Mouse (Mus musculus) adrenal gland, adult 18-20 months (tissue): ENCODE data around the gene Arid1a. TPM values are rescaled to one million over a fixed set of nuclear protein-coding genes. Genes with fewer than 3 reads are reported as not detected.
A peak's percentile ranks its signal among the peaks of the same experiment; 100 is the strongest.

Source experiments
- DNase-seq, 2 experiments: peaks; one replicate each; pipeline ENCODE4 v3.0.0; 2021 to 2022; ENCODE audit warnings: low spot score in 2 of 2
- total RNA-seq, 2 experiments: library from RNA; stranded (reverse); gene quantifications; 1 replicate in 1 of 2; 2 replicates in 1 of 2; pipeline ENCODE4 v1.2.3; 2021

The Arid1a gene
- total RNA-seq, 2 experiments from 2014 or later, result 37.9 to 43.6 TPM

DNA sequence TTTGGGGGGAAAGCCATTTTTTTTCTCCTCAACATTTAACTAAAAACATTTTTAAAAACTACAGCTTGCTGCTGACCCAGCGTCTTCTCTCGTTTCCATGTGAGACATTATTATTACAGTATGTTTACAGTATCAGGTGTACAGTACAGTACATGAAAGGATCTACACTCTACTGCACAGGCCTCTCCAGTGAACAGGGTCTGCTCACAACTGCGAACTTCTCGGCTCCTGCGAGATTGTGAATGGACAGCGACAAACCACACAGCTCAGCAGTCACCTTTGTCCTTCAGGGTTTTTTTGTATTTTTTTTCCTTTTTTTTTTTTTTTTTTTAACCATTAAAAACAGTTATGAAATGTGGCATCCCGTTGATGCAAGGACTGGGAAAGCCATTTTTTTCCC is 76.9 kb downstream of the Arid1a start:
- DNase-seq, result no peak

GRCm38 (mm10) chr4:133677266-133677665 is 79.3 kb downstream of the Arid1a start:
- DNase-seq, result no peak

GRCm38 (mm10) chr4:133676189-133676588 is 80.4 kb downstream of the Arid1a start:
- DNase-seq, result no peak

GRCm38 (mm10) chr4:133675594-133676016 is 81.0 kb downstream of the Arid1a start:
- peak; percentile 55 to 65 for DNase-seq

DNA sequence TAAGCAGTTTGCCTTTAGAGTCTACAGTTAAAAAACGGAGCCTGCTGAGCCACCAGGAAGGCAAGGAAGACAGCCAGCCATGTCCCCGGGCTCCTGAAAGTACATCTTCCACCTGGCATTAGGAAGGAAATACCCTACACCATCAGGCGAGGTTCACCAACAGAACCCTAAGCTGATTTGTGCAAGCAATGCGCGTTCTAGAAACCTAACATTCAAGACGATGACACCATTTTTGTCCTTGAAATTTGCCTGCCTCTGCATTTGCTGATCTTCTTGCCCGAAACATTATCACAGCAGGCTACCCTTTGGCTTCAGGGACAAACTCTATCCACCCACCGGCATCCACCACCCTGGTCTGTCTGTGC is 82.3 kb downstream of the Arid1a start:
- DNase-seq, result no peak

GRCm38 (mm10) chr4:133673666-133674330 is 82.8 kb downstream of the Arid1a start:
- DNase-seq, result no peak

GRCm38 (mm10) chr4:133672845-133673647 is 83.5 kb downstream of the Arid1a start:
- DNase-seq, result no peak

DNA sequence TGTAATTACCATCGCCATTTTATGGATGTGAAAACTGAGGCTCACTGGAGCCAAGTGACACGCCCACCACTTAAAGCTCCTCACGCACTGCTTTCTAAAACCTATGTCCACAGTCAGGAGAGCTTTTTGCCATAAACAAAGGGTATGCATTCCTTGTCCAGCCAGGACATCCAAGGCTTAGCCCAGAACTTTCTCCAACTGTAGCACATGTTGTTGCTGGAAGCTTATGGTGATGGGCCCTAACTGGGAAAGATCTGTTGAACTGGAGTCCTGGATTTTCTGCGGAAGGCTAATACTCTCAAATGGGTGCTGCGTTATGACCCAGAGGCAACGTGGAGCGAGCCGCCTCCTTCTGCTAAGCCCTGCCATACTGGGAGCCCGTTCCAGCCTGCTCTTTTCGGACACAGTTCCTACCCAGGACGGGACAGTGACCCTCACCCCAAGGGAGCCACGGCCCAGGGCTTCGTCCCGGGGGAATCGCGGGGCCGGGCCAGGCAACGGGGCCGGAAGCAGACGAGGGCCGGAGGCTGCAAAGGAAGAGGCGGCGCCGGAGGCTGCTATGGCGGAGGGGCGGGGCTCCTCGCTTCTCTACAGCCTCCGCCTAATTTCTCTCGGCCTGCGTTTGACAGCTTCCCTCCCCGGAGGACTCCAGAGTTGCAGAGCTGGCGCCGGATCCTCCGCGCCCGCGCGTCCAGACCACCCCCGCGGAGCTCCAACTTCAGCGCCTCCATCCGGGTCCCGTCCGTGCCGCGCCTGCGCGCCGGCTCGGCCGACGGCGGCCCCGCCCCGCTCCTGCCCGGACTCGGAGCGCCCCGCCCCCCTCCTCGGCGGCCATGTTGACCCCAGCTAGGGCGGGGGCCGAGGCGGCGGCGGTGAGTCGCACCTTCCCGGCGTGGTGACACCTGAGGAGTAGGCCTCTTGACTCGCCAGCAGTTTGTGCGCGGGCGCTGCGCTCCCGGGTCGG is 84.4 kb downstream of the Arid1a start, which contains the start of gene Pigv:
TSS of gene Pigv (minus strand) at position 767 of the 964 bp plus-strand sequence.
- peak; percentile 96 to 97 for DNase-seq

DNA sequence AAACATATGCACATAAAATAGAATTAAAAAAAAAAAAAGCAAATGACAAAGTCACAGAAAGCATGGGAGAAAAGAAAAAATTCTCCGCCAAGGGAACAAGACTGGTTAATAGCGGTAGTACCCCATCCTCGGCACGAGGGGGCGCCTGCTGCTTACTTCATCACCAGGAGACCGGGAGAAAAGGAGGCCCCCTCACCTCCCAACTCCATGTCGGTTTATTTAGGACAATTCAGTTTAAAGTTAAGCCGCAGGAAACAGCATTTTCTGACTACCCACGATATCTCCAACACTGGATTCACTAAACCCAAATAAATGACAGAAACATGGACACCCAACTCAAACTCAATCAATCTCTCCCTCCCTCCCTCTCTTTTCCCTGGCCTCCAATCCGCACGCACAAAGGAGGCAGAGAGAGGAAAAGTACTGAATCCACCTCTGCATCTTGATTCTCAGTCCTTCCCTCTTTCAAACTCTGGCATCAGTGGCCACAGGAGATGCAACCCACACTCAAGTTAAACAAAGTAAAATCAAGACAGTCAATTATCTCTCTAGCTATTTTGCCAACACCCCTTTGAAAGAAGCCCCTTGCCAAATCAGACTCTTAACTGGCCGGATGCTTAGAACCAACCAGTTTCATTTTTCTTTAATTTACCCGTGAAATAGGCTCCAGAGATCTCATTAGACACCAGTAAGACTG is 85.2 kb downstream of the Arid1a start:
- peak; percentile 80 to 84 for DNase-seq

DNA sequence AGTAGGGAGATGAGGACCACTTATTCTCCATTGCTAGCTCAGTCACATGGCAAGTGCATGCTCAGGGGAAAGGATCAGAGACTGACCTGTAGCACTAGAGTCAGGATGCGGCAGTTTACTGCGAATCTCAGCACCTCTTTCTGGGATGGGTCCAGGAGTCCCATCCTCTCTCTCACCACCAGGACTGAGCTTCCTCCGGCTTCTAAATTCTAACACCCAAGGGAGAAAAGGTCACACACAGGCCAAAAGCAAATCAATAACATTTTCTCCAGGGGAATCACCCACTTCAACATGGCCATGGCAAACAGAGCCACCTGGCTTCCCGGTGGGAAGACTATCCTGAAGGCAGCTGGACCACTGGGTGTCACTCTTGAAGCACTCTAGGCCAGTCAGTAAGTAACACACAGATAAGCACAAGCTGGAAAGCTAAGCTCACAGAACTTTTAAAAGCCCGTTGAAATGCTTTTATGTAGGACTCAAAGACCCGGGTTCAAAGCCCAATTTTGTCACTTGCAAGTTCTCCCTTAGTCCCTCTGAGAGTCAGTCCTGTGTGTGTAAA is 86.8 kb downstream of the Arid1a start:
- no peak for DNase-seq

GRCm38 (mm10) chr4:133668537-133668936 is 88.0 kb downstream of the Arid1a start:
- no peak for DNase-seq

DNA sequence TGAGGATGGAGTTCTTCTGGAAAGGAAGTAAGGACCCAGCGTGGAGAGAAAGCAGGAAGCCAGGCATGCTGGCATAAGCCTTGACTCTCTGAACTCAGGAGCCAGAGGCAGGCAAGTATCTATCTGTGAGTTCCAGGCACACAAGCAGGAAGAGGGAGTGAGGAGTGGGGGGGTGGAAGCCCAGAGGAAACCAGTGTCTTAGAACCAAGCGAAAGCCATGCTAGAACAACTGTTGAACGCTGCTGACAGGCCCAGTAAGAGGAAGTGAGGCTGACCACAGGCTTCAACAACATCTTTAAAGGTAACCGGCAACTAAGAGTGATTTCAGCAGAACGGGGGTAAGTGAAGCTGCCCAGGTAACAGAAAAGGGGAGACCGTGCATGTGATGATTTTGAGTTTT is 90.4 kb downstream of the Arid1a start:
- DNase-seq, result no peak

DNA sequence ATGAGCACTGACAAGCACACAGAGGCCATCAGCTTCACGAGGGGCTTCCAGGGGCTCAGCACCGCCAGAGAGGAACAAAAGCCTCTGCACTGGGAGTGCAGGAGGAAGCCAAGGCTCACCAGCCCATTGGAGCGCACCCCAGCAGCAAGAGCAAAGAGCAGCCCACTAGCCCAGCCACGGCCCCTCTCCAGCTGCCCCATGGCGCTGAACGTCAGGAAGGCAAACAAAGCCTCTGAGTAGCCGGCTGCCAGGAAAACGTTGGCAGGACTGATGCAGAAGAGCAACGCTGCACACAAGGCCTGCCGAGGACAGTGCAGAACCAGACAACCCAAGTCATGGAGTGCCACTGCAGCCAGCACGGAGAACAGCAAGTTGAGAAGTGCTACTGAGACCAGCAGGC is 91.5 kb downstream of the Arid1a start:
- no peak for DNase-seq

DNA sequence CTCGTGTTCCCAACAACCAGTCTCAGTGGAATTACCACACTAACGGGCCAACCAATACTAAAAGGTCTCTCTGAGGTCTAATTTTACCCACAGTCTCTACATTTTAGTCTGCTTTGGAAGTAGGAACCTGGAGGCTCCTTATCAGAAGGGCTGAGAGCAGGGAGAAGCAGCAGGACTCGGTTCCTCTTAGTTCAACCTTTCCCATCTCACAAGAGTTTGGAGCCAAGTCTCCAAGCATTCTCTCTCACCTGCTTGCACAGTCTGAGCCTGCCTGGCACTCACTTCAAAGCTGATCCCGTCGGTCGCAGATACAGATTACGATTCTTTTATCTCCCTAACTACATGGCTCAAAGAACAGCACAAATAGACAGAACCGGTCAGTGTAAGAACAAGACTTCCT is 93.6 kb downstream of the Arid1a start:
- no peak for DNase-seq

- DNase-seq, result no peak
Measured at GRCm38 (mm10) chr4:133662421-133662820, 94.1 kb downstream of the Arid1a start.

- DNase-seq, result peak; percentile 60 to 61
Measured at GRCm38 (mm10) chr4:133660193-133661155, 96.1 kb downstream of the Arid1a start.

DNA sequence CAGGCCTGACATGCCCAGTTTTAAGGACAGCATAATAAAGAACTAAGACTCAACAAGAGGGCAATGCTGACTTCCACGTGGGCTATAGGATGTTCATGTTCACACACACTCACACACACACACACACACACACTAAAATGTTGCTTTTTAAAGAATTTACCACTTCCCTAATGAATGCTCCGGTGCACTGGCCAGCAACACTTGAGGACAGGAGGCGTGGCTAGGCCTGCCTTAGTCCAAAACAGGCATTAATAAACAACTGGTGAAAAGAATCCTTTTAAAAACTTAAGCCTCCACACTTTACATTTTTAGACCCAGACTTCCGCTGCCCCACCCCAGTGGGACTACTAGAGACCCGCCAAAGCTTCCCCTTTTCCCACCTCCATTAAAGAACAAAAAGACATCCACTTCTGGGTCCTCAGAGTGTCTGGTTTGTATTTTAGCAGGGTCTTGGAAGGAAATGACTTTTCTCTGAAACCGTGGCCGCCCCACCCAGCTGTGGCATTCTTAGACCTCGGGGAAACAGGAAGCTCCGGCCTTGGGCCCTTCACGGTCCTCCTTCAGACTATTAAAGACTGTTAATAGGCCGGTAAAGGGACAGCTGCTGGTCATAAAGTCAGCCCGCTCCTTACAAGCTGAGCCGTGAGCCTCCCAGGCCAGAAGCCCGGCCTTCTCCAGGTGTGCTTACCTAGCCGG is 96.9 kb downstream of the Arid1a start:
- peak in 1 of 2 experiments; percentile 42 for DNase-seq

DNA sequence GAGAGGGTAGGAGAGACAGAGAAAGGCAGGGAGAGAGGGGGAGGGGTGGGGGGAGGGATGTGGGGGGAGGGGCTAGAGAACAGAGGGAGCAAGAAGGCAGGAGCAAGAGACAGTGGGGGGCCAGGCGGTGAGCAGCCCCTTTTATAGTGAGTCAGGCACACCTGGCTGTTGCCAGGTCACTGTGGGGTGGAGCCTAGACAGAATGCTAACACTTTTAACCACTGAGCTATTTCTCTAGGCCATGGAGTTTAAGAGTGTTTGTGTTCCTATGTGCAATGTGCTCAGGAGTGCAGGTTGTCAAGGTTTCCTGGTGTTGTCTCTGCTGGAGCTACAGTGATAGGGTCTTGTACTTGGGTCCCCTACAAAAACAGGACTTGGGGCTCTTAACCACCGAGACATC is 97.8 kb downstream of the Arid1a start:
- no peak for DNase-seq
